Mouse (Mus musculus) embryonic facial prominence, embryonic 11.5 days (tissue): ENCODE data around the gene Ephb1. TPM values are rescaled to one million over a fixed set of nuclear protein-coding genes. Genes with fewer than 3 reads are reported as not detected.

ENCODE experiments used
- ATAC-seq: fragments of 200-750 bp; cut with Nextera tagmentation; replicated peaks from 2 replicates; pipeline ENCODE4 v1.8.0; 2017; ENCODE audit warnings: low read depth; ENCODE audit not compliant: insufficient number of reproducible peaks, low FRiP score, low TSS enrichment
- DNase-seq: peaks from one replicate; pipeline ENCODE4 v3.0.0-alpha.2; 2015; ENCODE audit warnings: low spot score
- H3K27ac ChIP-seq: fragments of 300-500 bp; sonication (generic); replicated peaks from 2 replicates; pipeline ENCODE4 v1.5.1; 2014; ENCODE audit warnings: mild to moderate bottlenecking, low read depth, low read length, control low read depth
- H3K27me3 ChIP-seq: fragments of 300-500 bp; sonication (generic); 2 replicates; pipeline ENCODE4 v1.6.1; 2014; ENCODE audit warnings: mild to moderate bottlenecking, low read length, moderate library complexity, mixed read lengths; ENCODE audit not compliant: control insufficient read depth, insufficient read depth
- H3K36me3 ChIP-seq: fragments of 300-500 bp; sonication (generic); replicated peaks from 2 replicates; pipeline ENCODE4 v1.6.1; 2014; ENCODE audit warnings: low read depth, mild to moderate bottlenecking, low read length, moderate library complexity, mixed read lengths; ENCODE audit not compliant: control insufficient read depth, insufficient read depth
- H3K4me1 ChIP-seq: fragments of 300-500 bp; sonication (generic); 2 replicates; pipeline ENCODE4 v1.6.1; 2014; ENCODE audit warnings: low read length, mixed read lengths; ENCODE audit not compliant: control insufficient read depth, insufficient read depth
- H3K4me2 ChIP-seq: fragments of 300-500 bp; sonication (generic); 2 replicates; pipeline ENCODE4 v1.6.1; 2014; ENCODE audit warnings: low read depth, mild to moderate bottlenecking, control low read depth, low read length, moderate library complexity
- H3K4me3 ChIP-seq: fragments of 300-500 bp; sonication (generic); 2 replicates; pipeline ENCODE4 v1.5.1; 2014; ENCODE audit warnings: low read depth, low read length, control low read depth
- H3K9ac ChIP-seq: fragments of 300-500 bp; sonication (generic); replicated peaks from 2 replicates; pipeline ENCODE4 v1.6.1; 2014; ENCODE audit warnings: mild to moderate bottlenecking, control low read depth, low read length
- H3K9me3 ChIP-seq: fragments of 300-500 bp; sonication (generic); replicated peaks from 2 replicates; pipeline ENCODE4 v1.6.1; 2016; ENCODE audit warnings: mild to moderate bottlenecking, low read length, inconsistent platforms, mixed read lengths; ENCODE audit not compliant: control insufficient read depth
- WGBS: fragments of 180-500 bp; shearing (Covaris S2); extraction: QIAGEN DNeasy Blood & Tissue Kit; methylation state at CpG from one replicate; pipeline ENCODE4 v1.1.7; 2014; 5-methylcytosine and 5-hydroxymethylcytosine counted together
- polyA plus RNA-seq: library from polyadenylated mRNA; unstranded; fragments of >200 nt; fragmentation: Nextera tagmentation; extraction: Ambion mirVana; gene quantifications from 2 replicates; pipeline ENCODE4 v1.2.1, GENCODE M21; 2014

The Ephb1 gene
- polyA plus RNA-seq, 1 experiment from 2014 or later: 6.6 TPM

DNA sequence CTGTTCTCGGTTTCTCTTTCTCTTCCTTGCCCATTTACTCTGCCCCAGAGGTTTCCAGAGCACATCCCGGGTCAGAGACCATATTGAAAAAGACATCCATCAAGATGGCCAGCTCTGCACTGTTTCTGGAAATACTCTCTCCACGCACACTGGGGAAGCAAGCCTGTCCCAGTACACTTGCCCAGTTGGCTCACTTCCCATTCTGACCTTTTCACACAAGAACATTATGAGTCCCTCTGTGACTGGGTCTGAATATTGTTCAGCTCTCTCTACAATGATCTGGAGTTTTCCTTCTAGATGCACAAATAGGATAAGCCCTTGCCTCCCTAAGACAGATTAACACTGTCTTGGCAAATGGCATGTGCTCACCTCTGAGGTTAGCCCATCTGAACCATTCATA is 243.0 kb downstream of the Ephb1 start:
- Histone ChIP-seq H3K9me3 (no peaks in the 10 kb centered on the region), H3K4me1 (no peaks in the 10 kb centered on the region), H3K36me3 (no peaks in the 10 kb centered on the region), H3K27me3 (no peaks in the 10 kb centered on the region), H3K9ac (no peak overlapping the region), H3K4me3 (no peak overlapping the region), H3K4me2 (no peak overlapping the region), H3K27ac (no peak overlapping the region)
- no peak for ATAC-seq
- 68% methylated on average over 3 of the region's 3 CpGs for WGBS
- no peak for DNase-seq

DNA sequence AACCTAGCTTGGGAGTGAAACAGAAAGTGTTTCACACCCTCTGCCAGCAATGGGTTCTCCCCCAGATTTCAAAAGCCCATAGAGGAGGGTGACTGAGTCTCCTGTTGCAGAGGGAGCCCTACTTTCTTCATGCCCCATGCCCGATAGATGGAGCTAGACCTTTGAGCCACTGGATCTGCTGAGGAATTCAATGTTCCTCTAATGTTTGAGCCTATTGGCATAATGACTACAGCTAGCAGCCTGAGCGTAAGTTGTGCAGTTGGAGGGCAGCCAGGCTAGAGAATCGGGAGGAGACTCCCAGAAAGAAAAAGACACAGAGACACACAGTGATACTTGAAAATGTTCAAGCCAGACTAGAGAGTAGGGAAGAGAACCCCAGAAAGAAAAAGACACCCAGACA is 246.5 kb downstream of the Ephb1 start:
- Histone ChIP-seq H3K9ac (no peak overlapping the region), H3K4me2 (no peak overlapping the region), H3K27me3 (no peaks in the 10 kb centered on the region), H3K36me3 (no peaks in the 10 kb centered on the region), H3K4me1 (no peaks in the 10 kb centered on the region), H3K9me3 (no peaks in the 10 kb centered on the region), H3K4me3 (no peak overlapping the region), H3K27ac (no peak overlapping the region)
- no peak for DNase-seq
- WGBS: 76% methylated on average over 3 of the region's 3 CpGs
- no peak for ATAC-seq

DNA sequence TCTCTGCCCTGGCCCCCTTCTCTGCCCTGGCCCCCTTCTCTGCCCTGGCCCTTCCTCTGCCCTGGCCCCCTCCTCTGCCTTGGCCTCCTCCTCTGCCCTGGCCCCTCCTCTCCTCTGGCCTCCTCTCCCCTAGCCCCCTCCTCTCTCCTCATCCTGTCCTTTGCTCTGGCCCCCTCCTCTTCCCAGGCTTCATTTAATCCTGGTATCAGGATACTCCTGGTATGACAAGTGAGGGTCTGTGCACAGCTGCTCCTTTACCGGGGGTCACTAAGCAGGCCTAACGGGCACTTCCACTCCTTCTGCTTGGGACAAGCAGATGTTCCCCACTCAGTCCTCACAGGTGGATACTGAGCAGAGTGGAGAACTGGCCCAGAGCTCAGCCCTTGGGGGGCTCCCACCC is 247.3 kb downstream of the Ephb1 start:
- H3K4me3 ChIP-seq: no peak overlapping the region
- no peak overlapping the region for H3K27ac ChIP-seq
- H3K36me3 ChIP-seq: no peaks in the 10 kb centered on the region
- DNase-seq (no peak), ATAC-seq (no peak; the same call in 1 of the 2 replicates)
- H3K4me2 ChIP-seq: no peak overlapping the region
- H3K27me3 ChIP-seq: no peaks in the 10 kb centered on the region
- no peaks in the 10 kb centered on the region for H3K9me3 ChIP-seq
- no peak overlapping the region for H3K9ac ChIP-seq
- no peaks in the 10 kb centered on the region for H3K4me1 ChIP-seq
- WGBS: 38% methylated on average over 2 of the region's 2 CpGs

GRCm38 (mm10) chr9:102096825-102097224 is 257.7 kb downstream of the Ephb1 start:
- Histone ChIP-seq H3K27me3 (no peaks in the 10 kb centered on the region), H3K9me3 (no peaks in the 10 kb centered on the region), H3K27ac (no peak overlapping the region), H3K4me3 (no peak overlapping the region), H3K4me2 (no peak overlapping the region), H3K9ac (no peak overlapping the region), H3K36me3 (no peaks in the 10 kb centered on the region), H3K4me1 (no peaks in the 10 kb centered on the region)
- DNase-seq (no peak), ATAC-seq (no peak)
- 29% methylated on average over 7 of the region's 7 CpGs for WGBS

GRCm38 (mm10) chr9:102088598-102088997 is 265.9 kb downstream of the Ephb1 start:
- no peak overlapping the region for H3K27ac ChIP-seq
- no peak overlapping the region for H3K4me2 ChIP-seq
- no peak overlapping the region for H3K4me3 ChIP-seq
- H3K9ac ChIP-seq: no peak overlapping the region
- no peaks in the 10 kb centered on the region for H3K36me3 ChIP-seq
- H3K9me3 ChIP-seq: no peaks in the 10 kb centered on the region
- H3K4me1 ChIP-seq: no peaks in the 10 kb centered on the region
- H3K27me3 ChIP-seq: no peaks in the 10 kb centered on the region
- WGBS: 75% methylated on average over 5 of the region's 5 CpGs
- no peak for ATAC-seq
- no peak for DNase-seq

GRCm38 (mm10) chr9:102086053-102086706 is 268.3 kb downstream of the Ephb1 start:
- WGBS: 85% methylated on average over 24 of the region's 24 CpGs
- no peak for DNase-seq
- H3K4me2 ChIP-seq: no peak overlapping the region

GRCm38 (mm10) chr9:102085477-102085876 is 269.0 kb downstream of the Ephb1 start:
- H3K9me3 ChIP-seq: no peaks in the 10 kb centered on the region
- H3K4me3 ChIP-seq: no peak overlapping the region
- H3K4me2 ChIP-seq: no peak overlapping the region
- H3K27ac ChIP-seq: no peak overlapping the region
- H3K4me1 ChIP-seq: no peaks in the 10 kb centered on the region
- no peaks in the 10 kb centered on the region for H3K36me3 ChIP-seq
- WGBS: 91% methylated on average over 9 of the region's 9 CpGs
- no peak for DNase-seq
- no peak for ATAC-seq
- H3K27me3 ChIP-seq: no peaks in the 10 kb centered on the region
- no peak overlapping the region for H3K9ac ChIP-seq

More at GRCm38 (mm10) chr9:102086053-102086706, 268.3 kb downstream of the Ephb1 start:
- Histone ChIP-seq H3K36me3 (no peaks in the 10 kb centered on the region), H3K27me3 (no peaks in the 10 kb centered on the region), H3K27ac (no peak overlapping the region), H3K9ac (no peak overlapping the region), H3K9me3 (no peaks in the 10 kb centered on the region), H3K4me1 (no peaks in the 10 kb centered on the region), H3K4me3 (no peak overlapping the region)
- no peak for ATAC-seq

- Histone ChIP-seq H3K9ac (no peak overlapping the region), H3K27ac (no peak overlapping the region), H3K4me3 (no peak overlapping the region), H3K36me3 (no peaks in the 10 kb centered on the region), H3K27me3 (no peaks in the 10 kb centered on the region), H3K4me2 (no peak overlapping the region), H3K4me1 (no peaks in the 10 kb centered on the region), H3K9me3 (no peaks in the 10 kb centered on the region)
- DNase-seq: no peak
- 84% methylated on average over 5 of the region's 5 CpGs for WGBS
- no peak for ATAC-seq
Observed at GRCm38 (mm10) chr9:102080934-102081333, 273.6 kb downstream of the Ephb1 start.
